In genomic region chr5:123670800-123671472, GRCm38 (mm10) we compare ENCODE assay signal across 8 mouse cellular contexts. TPM values are rescaled to one million over a fixed set of nuclear protein-coding genes. Genes with fewer than 3 reads are reported as not detected.
A peak's percentile ranks its signal among the peaks of the same experiment; 100 is the strongest.
DNase-seq lines count a peak whose midpoint lies in the region; ATAC-seq and TF ChIP-seq lines count a peak whose summit lies in the region.
"Had no signal": no experiment of that assay in that cellular context is flagged by ENCODE, and none has a peak within 500 bp of the region (broad histone marks: within the 10 kb centered on the region; RNA-seq: fewer than 3 reads in every experiment).

No protein-coding gene starts in this region.

- no peaks in the 10 kb centered on the region for H3K9me3 ChIP-seq in embryonic facial prominence, embryonic 13.5 days
- H3K9me3 ChIP-seq in liver, postnatal 0 days (ENCODE audit: low read length): no peaks in the 10 kb centered on the region

- TF ChIP-seq CTCF in liver, postnatal 0 days (IDR thresholded peaks at IDR 0.05; ENCODE audit: low read depth): no peak

- 11% methylated on average over 14 of the region's 14 CpGs for WGBS in embryonic facial prominence, embryonic 13.5 days
- 31% methylated on average over 14 of the region's 14 CpGs for WGBS in liver, postnatal 0 days (ENCODE audit: insufficient replicate concordance)

- peak overlapping the region; percentile 34 for H3K4me2 ChIP-seq in embryonic facial prominence, embryonic 13.5 days
- peak overlapping the region; percentile 62 for H3K4me2 ChIP-seq in liver, postnatal 0 days (ENCODE audit: low read depth, low read length)

- peak overlapping the region; percentile 13; the same call in 1 of the 2 replicates for H3K4me3 ChIP-seq in embryonic facial prominence, embryonic 13.5 days
- peak overlapping the region; percentile 24 for H3K4me3 ChIP-seq in liver, postnatal 0 days (ENCODE audit: low read depth, low read length)
- H3K4me3 ChIP-seq: erythroblast, embryonic 14.5 days had no signal

- intact Hi-C loops in left cerebral cortex, postnatal 14 days (cut with DNase I): no loop called here

- peaks cover 34% of the 10 kb centered on the region for H3K4me1 ChIP-seq in embryonic facial prominence, embryonic 13.5 days
- peaks cover 33% of the 10 kb centered on the region for H3K4me1 ChIP-seq in liver, postnatal 0 days (ENCODE audit: insufficient read depth)

- no peaks in the 10 kb centered on the region for H3K36me3 ChIP-seq in embryonic facial prominence, embryonic 13.5 days
- no peaks in the 10 kb centered on the region for H3K36me3 ChIP-seq in liver, postnatal 0 days (replicated peaks; ENCODE audit: insufficient read depth, low read length)

- peak overlapping the region; percentile 78 for H3K27ac ChIP-seq in embryonic facial prominence, embryonic 13.5 days
- H3K27ac ChIP-seq in liver, postnatal 0 days (ENCODE audit: low read depth): peak overlapping the region; percentile 68

- no peaks in the 10 kb centered on the region for H3K27me3 ChIP-seq in embryonic facial prominence, embryonic 13.5 days
- no peaks in the 10 kb centered on the region for H3K27me3 ChIP-seq in liver, postnatal 0 days (ENCODE audit: insufficient read depth, low read length)

- no peak for TF ChIP-seq EP300 in liver, postnatal 0 days (IDR thresholded peaks at IDR 0.05; ENCODE audit: low read depth)

- DNase-seq in urinary bladder, postnatal 25 days (ENCODE audit: low spot score): peak; percentile 34
- DNase-seq in urinary bladder, adult 18-20 months (ENCODE audit: low spot score in 2 of 2): no peak
- DNase-seq in heart, postnatal 4 days: peak; percentile 34
- peak; percentile 31 for DNase-seq in liver, postnatal 0 days
- DNase-seq in left cerebral cortex, postnatal 14 days (ENCODE audit: low spot score in 2 of 2): no peak
- DNase-seq in frontal cortex, postnatal 25 days (ENCODE audit: low spot score in 2 of 2): no peak

- H3K9ac ChIP-seq in embryonic facial prominence, embryonic 13.5 days: peak overlapping the region; percentile 1; the same call in 1 of the 2 replicates
- peak overlapping the region; percentile 50 for H3K9ac ChIP-seq in liver, postnatal 0 days (replicated peaks)

- no peak for ATAC-seq in embryonic facial prominence, embryonic 13.5 days (ENCODE audit: insufficient number of reproducible peaks, insufficient read depth, low FRiP score, low TSS enrichment, low read depth)
- peak; percentile 28; the same call in 1 of the 2 replicates for ATAC-seq in liver, postnatal 0 days

RNA-seq across cellular contexts. Expression of gene Clip1, which starts 13.5 kb away (rescaled TPM):
- polyA plus RNA-seq in embryonic facial prominence, embryonic 13.5 days (2015; fragmentation: Nextera tagmentation; extraction: Ambion mirVana): 41.8 and 48.6 TPM in 2 replicates
- total RNA-seq in heart, postnatal 4 days (2021): 100 to 1,000 TPM; 108 to 117 TPM
- polyA plus RNA-seq in liver, postnatal 0 days (2015; fragmentation: Nextera tagmentation; extraction: Ambion mirVana): 10.1 and 12.2 TPM in 2 replicates
- 100 to 1,000 TPM; 117 to 132 TPM for total RNA-seq in left cerebral cortex, postnatal 14 days (2021)

RNA-seq across cellular contexts. Expression of gene Zcchc8, which starts 50.0 kb away (rescaled TPM):
- polyA plus RNA-seq in embryonic facial prominence, embryonic 13.5 days (2015; fragmentation: Nextera tagmentation; extraction: Ambion mirVana): 94.1 and 96.2 TPM in 2 replicates
- 10 to 100 TPM; 53.1 to 57.6 TPM for total RNA-seq in heart, postnatal 4 days (2021)
- polyA plus RNA-seq in liver, postnatal 0 days (2015; fragmentation: Nextera tagmentation; extraction: Ambion mirVana): 19.3 and 23.7 TPM in 2 replicates
- total RNA-seq in left cerebral cortex, postnatal 14 days (2021): 10 to 100 TPM; 37.0 to 37.2 TPM

Comparison
In these comparisons a context has a peak if more than half of its experiments do, and no peak if none do; other contexts are left out.
1. DNase-seq: peak in urinary bladder, postnatal 25 days (single experiment), heart, postnatal 4 days (single experiment) and liver, postnatal 0 days (single experiment); none in urinary bladder, adult 18-20 months (0 of 2), left cerebral cortex, postnatal 14 days (0 of 2) and frontal cortex, postnatal 25 days (0 of 2).